Mouse (Mus musculus) lung, embryonic 14.5 days (tissue): ENCODE measurements at regions not wholly inside any gene's neighbourhood (a gene's known extent, or its start where the extent isn't known, plus 50 kb on each side); places are given as distances from the start of the nearest gene placed in this dataset.

ENCODE experiments used
- ATAC-seq: fragments of 200-750 bp; cut with Nextera tagmentation; 2 replicates; pipeline ENCODE4 v1.8.0; 2017; ENCODE audit warnings: mild to moderate bottlenecking, moderate TSS enrichment, moderate library complexity; ENCODE audit not compliant: insufficient read depth
- DNase-seq: peaks from one replicate; pipeline ENCODE4 v3.0.0-alpha.2; 2015
- H3K27ac ChIP-seq: fragments of 300-500 bp; sonication (generic); 2 replicates; pipeline ENCODE4 v1.5.1; 2014; ENCODE audit warnings: low read depth, mild to moderate bottlenecking, moderate library complexity
- H3K27me3 ChIP-seq: fragments of 300-500 bp; sonication (generic); 2 replicates; pipeline ENCODE4 v1.6.1; 2014; ENCODE audit warnings: low read length, control low read depth; ENCODE audit not compliant: insufficient read depth
- H3K36me3 ChIP-seq: fragments of 300-500 bp; sonication (generic); 2 replicates; pipeline ENCODE4 v1.6.1; 2014; ENCODE audit warnings: control low read depth; ENCODE audit not compliant: insufficient read depth
- H3K4me1 ChIP-seq: fragments of 300-500 bp; sonication (generic); 2 replicates; pipeline ENCODE4 v1.6.1; 2014; ENCODE audit warnings: antibody characterized with exemption, control low read depth; ENCODE audit not compliant: insufficient read depth
- H3K4me2 ChIP-seq: fragments of 300-500 bp; sonication (generic); 2 replicates; pipeline ENCODE4 v1.6.1; 2014; ENCODE audit warnings: mild to moderate bottlenecking
- H3K4me3 ChIP-seq: fragments of 300-500 bp; sonication (generic); 2 replicates; pipeline ENCODE4 v1.5.1; 2014; ENCODE audit warnings: low read depth, low read length
- H3K9ac ChIP-seq: fragments of 300-500 bp; sonication (generic); 2 replicates; pipeline ENCODE4 v1.6.1; 2014
- H3K9me3 ChIP-seq: fragments of 300-500 bp; sonication (generic); 2 replicates; pipeline ENCODE4 v1.6.1; 2016; ENCODE audit warnings: low read depth, low read length, control low read depth
- CTCF ChIP-seq: IDR thresholded peaks from 2 replicates; pipeline ENCODE4 v1.5.1; 2016; ENCODE audit warnings: antibody characterized with exemption, low read depth
- WGBS: fragments of 180-500 bp; shearing (Covaris S2); extraction: QIAGEN DNeasy Blood & Tissue Kit; methylation state at CpG from one replicate; pipeline ENCODE4 v1.1.7; 2014; 5-methylcytosine and 5-hydroxymethylcytosine counted together

DNA sequence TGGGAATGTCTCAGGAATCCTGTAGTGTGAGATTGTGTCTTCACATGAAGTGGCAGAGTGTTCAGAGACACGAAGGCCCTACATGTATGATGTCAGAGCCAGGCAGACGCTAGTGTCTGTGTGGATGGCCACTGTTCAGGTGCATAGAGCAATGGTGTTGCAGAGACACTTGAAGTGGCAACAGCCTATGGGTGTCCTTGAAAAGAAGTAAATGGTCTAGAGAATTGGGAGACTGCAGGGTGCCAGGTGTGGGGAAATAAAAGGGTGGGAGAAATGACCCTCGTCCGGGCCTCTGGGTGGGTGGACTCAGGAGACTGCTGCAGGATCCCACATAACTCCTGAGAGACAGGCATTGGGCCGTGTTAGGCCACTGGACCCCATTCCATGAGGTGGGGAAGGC lies 127.8 kb upstream of the Peli2 start:
- H3K27ac ChIP-seq, result no peak overlapping the region
- no peaks in the 10 kb centered on the region for H3K36me3 ChIP-seq
- 87% methylated on average over 5 of the region's 5 CpGs for WGBS
- 0 out of 2 replicates have a peak, but pooled peaks cover 3% of the 10 kb centered on the region for H3K4me1 ChIP-seq
- no peak overlapping the region for H3K4me3 ChIP-seq
- H3K4me2 ChIP-seq, result no peak overlapping the region
- DNase-seq, result no peak
- no peak for TF ChIP-seq CTCF
- ATAC-seq, result no peak
- no peaks in the 10 kb centered on the region for H3K27me3 ChIP-seq
- H3K9ac ChIP-seq, result no peak overlapping the region
- H3K9me3 ChIP-seq, result no peaks in the 10 kb centered on the region

DNA sequence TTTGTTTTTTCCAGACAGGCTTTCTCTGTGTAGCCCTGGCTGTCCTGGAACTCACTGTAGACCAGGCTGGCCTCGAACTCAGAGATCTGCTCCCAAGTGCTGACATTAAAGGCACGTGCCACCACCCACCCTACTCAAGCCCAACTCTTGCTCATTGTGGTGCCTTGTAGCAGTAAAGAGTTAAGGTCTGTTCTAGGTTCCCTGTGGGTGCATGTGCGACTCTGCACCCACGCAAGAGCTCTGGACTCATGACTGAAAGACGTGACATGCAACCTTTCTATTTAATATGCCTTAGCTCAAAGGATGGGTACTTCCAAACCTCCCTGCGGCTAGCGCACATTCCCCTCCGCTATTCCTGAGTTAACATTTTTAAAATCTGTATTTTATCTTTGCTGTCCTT lies 121.7 kb upstream of the Peli2 start:
- 92% methylated on average over 8 of the region's 8 CpGs for WGBS
- no peak for DNase-seq
- ATAC-seq, result no peak
- Histone ChIP-seq H3K27me3 (no peaks in the 10 kb centered on the region), H3K36me3 (no peaks in the 10 kb centered on the region), H3K4me1 (no peaks in the 10 kb centered on the region), H3K27ac (no peak overlapping the region), H3K9ac (no peak overlapping the region), H3K9me3 (no peaks in the 10 kb centered on the region), H3K4me2 (no peak overlapping the region), H3K4me3 (no peak overlapping the region)
- no peak for TF ChIP-seq CTCF

DNA sequence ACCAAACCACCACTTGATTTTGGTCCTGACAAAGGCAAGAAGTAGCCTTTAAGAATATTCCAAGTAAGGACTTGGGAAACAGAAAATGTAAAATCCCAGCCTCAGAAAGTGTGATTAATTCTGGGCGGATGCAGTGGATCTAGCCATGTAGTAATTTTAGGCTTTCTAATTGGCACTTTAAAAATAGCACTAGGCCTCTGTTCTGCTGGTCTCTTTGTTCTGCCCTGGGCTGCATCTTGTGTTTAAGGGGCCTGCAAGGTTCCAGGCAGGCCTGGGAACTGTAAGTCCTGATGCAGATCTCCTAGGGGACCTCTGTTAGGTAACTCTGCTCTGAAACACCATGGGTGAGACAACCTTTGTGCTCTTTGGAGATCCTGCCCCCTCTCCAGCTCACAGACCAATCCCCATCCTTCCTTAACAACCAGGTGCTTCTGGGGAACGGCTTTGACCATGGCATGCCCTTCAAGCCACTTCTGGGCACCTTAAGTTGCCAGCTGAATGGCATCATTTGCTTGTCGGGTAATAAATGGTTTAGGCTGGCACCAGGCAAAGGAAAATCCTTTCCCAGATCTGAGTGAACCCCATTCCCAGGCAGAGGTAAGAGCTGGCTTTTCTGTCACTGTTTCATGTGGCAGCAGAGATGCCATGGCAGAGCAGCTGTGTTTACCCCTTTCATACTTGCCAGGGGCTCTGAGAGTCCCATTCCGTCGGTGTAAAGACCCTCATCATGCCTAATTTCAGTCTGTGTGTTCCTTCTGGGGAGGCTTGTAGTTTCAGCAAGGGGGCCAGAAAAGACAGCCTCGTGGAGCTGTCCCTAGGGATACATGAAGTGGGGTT lies 115.3 kb upstream of the Peli2 start:
- H3K4me3 ChIP-seq, result no peak overlapping the region
- no peaks in the 10 kb centered on the region for H3K9me3 ChIP-seq
- TF ChIP-seq CTCF, result no peak
- H3K4me2 ChIP-seq, result no peak overlapping the region
- ATAC-seq (no peak), DNase-seq (no peak)
- no peaks in the 10 kb centered on the region for H3K36me3 ChIP-seq
- H3K27me3 ChIP-seq, result no peaks in the 10 kb centered on the region
- no peaks in the 10 kb centered on the region for H3K4me1 ChIP-seq
- H3K27ac ChIP-seq, result no peak overlapping the region
- 71% methylated on average over 6 of the region's 6 CpGs for WGBS
- no peak overlapping the region for H3K9ac ChIP-seq

DNA sequence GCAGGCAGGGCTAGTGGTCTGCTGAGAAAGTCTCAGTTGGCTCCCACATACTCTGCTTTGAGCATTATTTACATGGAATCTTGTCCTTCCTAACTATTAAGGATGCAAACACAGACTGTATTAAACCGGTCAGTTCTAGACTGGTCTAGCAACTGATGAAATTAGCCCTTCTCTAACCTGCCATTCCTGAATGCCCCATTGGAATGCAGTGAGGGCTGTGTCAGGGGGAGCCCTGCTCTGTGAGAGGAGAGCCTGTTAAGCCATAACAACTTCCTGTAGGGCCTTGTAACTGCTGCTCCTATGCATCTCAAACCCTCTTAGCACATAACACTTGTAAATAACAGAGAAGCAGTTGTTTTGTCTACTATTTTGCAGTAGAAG lies 114.7 kb upstream of the Peli2 start:
- Histone ChIP-seq H3K27ac (no peak overlapping the region), H3K9me3 (no peaks in the 10 kb centered on the region), H3K9ac (no peak overlapping the region), H3K27me3 (no peaks in the 10 kb centered on the region), H3K4me2 (no peak overlapping the region), H3K36me3 (no peaks in the 10 kb centered on the region), H3K4me3 (no peak overlapping the region), H3K4me1 (no peaks in the 10 kb centered on the region)
- WGBS, result 61% methylated on average over 1 of the region's 1 CpGs
- ATAC-seq (no peak), DNase-seq (no peak)
- TF ChIP-seq CTCF, result no peak

DNA sequence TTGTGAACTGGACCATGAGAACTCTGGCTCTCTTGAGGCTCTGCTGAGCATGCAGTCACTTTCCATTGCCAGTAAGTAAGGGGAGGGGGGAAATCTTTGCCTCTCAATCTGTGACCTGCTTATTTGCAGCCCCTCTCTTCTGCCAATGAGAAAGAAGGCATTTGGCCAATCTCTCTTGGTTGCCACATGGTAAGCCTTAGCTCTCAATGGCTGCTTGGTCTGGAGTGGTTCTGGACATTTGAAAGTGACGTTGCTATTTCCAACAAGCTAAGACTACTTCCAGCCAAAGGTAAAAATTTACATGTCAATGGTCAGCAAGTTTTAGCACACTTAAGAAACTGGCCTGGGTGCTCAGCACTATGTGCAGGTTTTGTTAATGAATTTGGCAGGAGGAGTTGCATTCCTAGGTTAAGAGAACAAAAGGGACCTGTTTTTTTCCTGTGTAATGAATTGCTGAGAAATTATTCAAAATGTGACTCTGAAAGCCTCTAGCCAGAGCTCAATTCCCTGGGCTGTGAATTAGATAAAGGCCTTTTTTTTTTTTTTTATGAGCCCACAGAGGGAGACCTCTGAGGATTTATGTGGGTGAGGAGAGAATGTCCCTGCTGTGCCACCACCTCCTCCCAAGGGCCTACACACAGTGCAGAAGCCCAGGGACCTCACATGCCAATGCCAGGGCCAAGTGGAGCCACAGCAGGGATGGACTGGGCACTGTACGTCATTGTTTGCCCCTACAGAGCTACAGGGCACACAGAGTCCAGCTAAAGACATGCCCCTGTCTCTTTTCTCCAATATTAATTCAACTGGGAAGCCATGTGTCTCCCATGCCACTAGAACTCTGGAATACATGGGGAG lies 108.0 kb upstream of the Peli2 start:
- TF ChIP-seq CTCF, result no peak
- Histone ChIP-seq H3K9ac (no peak overlapping the region), H3K27ac (no peak overlapping the region), H3K4me3 (no peak overlapping the region), H3K4me2 (no peak overlapping the region), H3K9me3 (no peaks in the 10 kb centered on the region), H3K27me3 (no peaks in the 10 kb centered on the region), H3K36me3 (no peaks in the 10 kb centered on the region), H3K4me1 (no peaks in the 10 kb centered on the region)
- WGBS, result 66% methylated on average over 2 of the region's 2 CpGs
- no peak for ATAC-seq
- no peak for DNase-seq

DNA sequence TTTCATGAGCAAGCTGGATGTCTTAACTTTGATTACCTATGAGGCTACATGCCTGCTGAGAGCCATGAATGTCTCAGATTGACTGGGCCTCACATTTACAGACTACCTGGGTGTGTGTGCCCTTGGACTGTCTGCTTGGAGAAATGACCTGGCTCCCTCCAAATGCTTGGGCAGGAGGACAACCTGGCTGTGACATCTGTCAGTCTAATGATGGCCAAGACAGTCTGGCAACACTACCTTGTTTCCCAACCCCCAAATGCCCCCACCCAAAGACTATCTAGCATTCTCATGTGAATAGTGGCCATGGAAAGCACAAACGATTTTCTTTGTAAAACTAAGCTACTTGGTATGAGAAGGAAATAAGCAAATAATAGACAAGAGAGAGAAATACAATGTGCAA lies 107.2 kb upstream of the Peli2 start:
- Histone ChIP-seq H3K4me1 (no peaks in the 10 kb centered on the region), H3K9me3 (no peaks in the 10 kb centered on the region), H3K9ac (no peak overlapping the region), H3K27ac (no peak overlapping the region), H3K36me3 (no peaks in the 10 kb centered on the region), H3K27me3 (no peaks in the 10 kb centered on the region), H3K4me3 (no peak overlapping the region), H3K4me2 (no peak overlapping the region)
- no peak for DNase-seq
- ATAC-seq, result no peak
- no peak for TF ChIP-seq CTCF
- WGBS, result 64% methylated on average over 1 of the region's 1 CpGs

DNA sequence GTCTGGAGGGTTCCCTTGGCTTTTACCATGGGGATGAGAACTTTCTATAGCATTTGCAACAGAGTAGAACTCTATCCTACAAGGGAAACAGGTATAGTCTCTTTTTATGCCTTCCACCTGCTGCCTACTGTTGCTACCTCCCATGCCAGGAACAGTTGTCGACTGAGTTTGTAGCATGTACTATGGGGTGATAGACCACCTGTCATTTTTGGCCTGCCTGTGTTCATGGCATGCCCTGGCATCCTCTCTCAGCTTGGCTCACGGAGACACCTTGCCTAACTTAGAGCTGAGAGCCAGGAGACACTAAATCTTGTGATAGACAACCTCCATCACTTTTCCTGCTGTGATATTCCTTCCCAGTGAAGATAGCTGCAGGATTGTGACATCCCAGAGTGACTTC lies 105.8 kb upstream of the Peli2 start:
- Histone ChIP-seq H3K4me3 (no peak overlapping the region), H3K9ac (no peak overlapping the region), H3K36me3 (no peaks in the 10 kb centered on the region), H3K4me1 (no peaks in the 10 kb centered on the region), H3K27ac (no peak overlapping the region), H3K9me3 (no peaks in the 10 kb centered on the region), H3K27me3 (no peaks in the 10 kb centered on the region), H3K4me2 (no peak overlapping the region)
- 82% methylated on average over 2 of the region's 2 CpGs for WGBS
- ATAC-seq (no peak), DNase-seq (no peak)
- no peak for TF ChIP-seq CTCF
